Mouse (Mus musculus) MEL (cell line): Measurements from ENCODE around the gene Uggt1.

Source experiments
- BHLHE40 ChIP-seq: IDR thresholded peaks from 2 replicates; pipeline ENCODE4 v1.6.1; 2012; ENCODE audit warnings: low read depth, mild to moderate bottlenecking, inconsistent platforms, low read length, improper control_type of control experiment, borderline replicate concordance
- CTCF ChIP-seq, 3 experiments: IDR thresholded peaks in 2 of 3; conservative IDR thresholded peaks in 1 of 3; 2 replicates each; pipeline ENCODE4 v1.5.1; 2011 to 2012; ENCODE audit warnings: low read length in 3 of 3, low read depth in 2 of 3, mild to moderate bottlenecking in 2 of 3, improper control_type of control experiment in 1 of 3, inconsistent platforms in 1 of 3, mixed read lengths in 1 of 3, moderate library complexity in 1 of 3; ENCODE audit not compliant: control insufficient read depth in 1 of 3, insufficient read depth in 1 of 3, poor library complexity in 1 of 3, severe bottlenecking in 1 of 3
- E2F4 ChIP-seq: IDR thresholded peaks from 2 replicates; pipeline ENCODE4 v1.6.1; 2011; ENCODE audit warnings: low read depth, low read length, improper control_type of control experiment, borderline replicate concordance
- EP300 ChIP-seq, 2 experiments: IDR thresholded peaks; 2 replicates each; pipeline ENCODE4 v1.6.1; 2011; ENCODE audit warnings: improper control_type of control experiment in 2 of 2, low read length in 2 of 2, low read depth in 1 of 2, mild to moderate bottlenecking in 1 of 2
- ETS1 ChIP-seq: IDR thresholded peaks from 2 replicates; pipeline ENCODE4 v1.6.1; 2012; ENCODE audit warnings: low read depth, mild to moderate bottlenecking, inconsistent platforms, low read length, improper control_type of control experiment, moderate library complexity
- MAFK ChIP-seq: IDR thresholded peaks from 2 replicates; pipeline ENCODE4 v1.6.1; 2011; ENCODE audit warnings: low read depth, mild to moderate bottlenecking, low read length, improper control_type of control experiment, borderline replicate concordance
- MAZ ChIP-seq: IDR thresholded peaks from 2 replicates; pipeline ENCODE4 v1.6.1; 2012; ENCODE audit warnings: low read depth, mild to moderate bottlenecking, inconsistent platforms, low read length, improper control_type of control experiment
- POLR2A ChIP-seq, 2 experiments: IDR thresholded peaks; 2 replicates each; pipeline ENCODE4 v1.6.1; 2011 to 2012; ENCODE audit warnings: low read length in 2 of 2, mild to moderate bottlenecking in 2 of 2, control low read depth in 1 of 2, improper control_type of control experiment in 1 of 2, low read depth in 1 of 2, moderate library complexity in 1 of 2; ENCODE audit not compliant: control insufficient read depth in 1 of 2, insufficient read depth in 1 of 2, poor library complexity in 1 of 2
- POLR2AphosphoS5 ChIP-seq: IDR thresholded peaks from 2 replicates; pipeline ENCODE4 v1.6.1; 2012; ENCODE audit warnings: low read depth, borderline replicate concordance, mild to moderate bottlenecking, inconsistent platforms, low read length, moderate library complexity, mixed read lengths
- SMC3 ChIP-seq: IDR thresholded peaks from 2 replicates; pipeline ENCODE4 v1.6.1; 2011; ENCODE audit warnings: low read depth, low read length, improper control_type of control experiment
- TBP ChIP-seq: IDR thresholded peaks from 2 replicates; pipeline ENCODE4 v1.8.0; 2011; ENCODE audit warnings: low read depth, low read length, improper control_type of control experiment
- USF1 ChIP-seq: IDR thresholded peaks from 2 replicates; pipeline ENCODE4 v1.6.1; 2014; ENCODE audit warnings: low read depth, mild to moderate bottlenecking, inconsistent platforms, low read length, improper control_type of control experiment, moderate library complexity
- USF2 ChIP-seq, 2 experiments: IDR thresholded peaks; 2 replicates each; pipeline ENCODE4 v1.6.1; 2011 to 2012; ENCODE audit warnings: improper control_type of control experiment in 2 of 2, low read length in 2 of 2, borderline replicate concordance in 1 of 2, inconsistent platforms in 1 of 2, low read depth in 1 of 2, mild to moderate bottlenecking in 1 of 2; ENCODE audit not compliant: insufficient read depth in 1 of 2

- TF ChIP-seq MAFK (no peak), CTCF (IDR thresholded peaks at IDR 0.05 in 2 of 3, conservative IDR thresholded peaks at IDR 0.05 in 1 of 3; ENCODE audit: control insufficient read depth in 1 of 3, insufficient read depth in 1 of 3, low read depth in 2 of 3, low read length in 3 of 3, poor library complexity in 1 of 3, severe bottlenecking in 1 of 3) (no peak), POLR2A (IDR thresholded peaks at IDR 0.05; ENCODE audit: control insufficient read depth in 1 of 2, insufficient read depth in 1 of 2, low read depth in 1 of 2, low read length in 2 of 2, poor library complexity in 1 of 2) (no peak), SMC3 (no peak), USF1 (no peak), ETS1 (no peak), E2F4 (no peak), EP300 (IDR thresholded peaks at IDR 0.05; ENCODE audit: low read depth in 1 of 2, low read length in 2 of 2) (no peak), MAZ (no peak), BHLHE40 (no peak), POLR2AphosphoS5 (no peak), TBP (no peak), USF2 (IDR thresholded peaks at IDR 0.05; ENCODE audit: borderline replicate concordance in 1 of 2, insufficient read depth in 1 of 2, low read depth in 1 of 2, low read length in 2 of 2) (no peak)
Observed at GRCm38 (mm10) chr1:36125076-36125475, 119.4 kb downstream of the Uggt1 start.
